Mouse (Mus musculus) CH12.LX (cell line): ENCODE data around the gene Taf1c. TPM values are rescaled to one million over a fixed set of nuclear protein-coding genes. Genes with fewer than 3 reads are reported as not detected.

ENCODE experiments used
- DNase-seq: peaks from one replicate; pipeline ENCODE4 v3.0.0-alpha.2; 2013; ENCODE audit errors: extremely low read depth
- H3K27ac ChIP-seq: 2 replicates; pipeline ENCODE4 v1.5.1; 2012; ENCODE audit warnings: low read depth, mild to moderate bottlenecking, control low read depth, moderate library complexity; ENCODE audit not compliant: insufficient read depth
- H3K27me3 ChIP-seq: replicated peaks from 2 replicates; pipeline ENCODE3; 2012; ENCODE audit warnings: inconsistent platforms
- H3K36me3 ChIP-seq, 2 experiments: replicated peaks in 1 of 2; 2 replicates each; pipeline versions ENCODE3 to v1.6.1; 2012; ENCODE audit warnings: inconsistent platforms in 1 of 2, low read length in 1 of 2, mild to moderate bottlenecking in 1 of 2, mixed read lengths in 1 of 2, moderate library complexity in 1 of 2; ENCODE audit not compliant: control insufficient read depth in 1 of 2, insufficient read depth in 1 of 2
- H3K4me1 ChIP-seq, 2 experiments: 2 replicates each; pipeline ENCODE4 v1.6.1; 2012; ENCODE audit warnings: inconsistent platforms in 1 of 2, moderate library complexity in 1 of 2; ENCODE audit not compliant: insufficient read depth in 2 of 2, control insufficient read depth in 1 of 2
- H3K4me2 ChIP-seq: 2 replicates; pipeline ENCODE4 v1.6.1; 2012; ENCODE audit warnings: low read depth, mild to moderate bottlenecking, control low read depth; ENCODE audit not compliant: poor library complexity, insufficient read depth, severe bottlenecking
- H3K4me3 ChIP-seq, 3 experiments: fragments of 150-350 bp in 1 of 3; sonication (generic) in 1 of 3; replicated peaks in 1 of 3; 2 replicates each; pipeline versions ENCODE3 to v1.5.1; 2011 to 2012; ENCODE audit warnings: low read depth in 2 of 3, low read length in 2 of 3, mild to moderate bottlenecking in 2 of 3, moderate library complexity in 2 of 3, control low read depth in 1 of 3, improper control_type of control experiment in 1 of 3, inconsistent platforms in 1 of 3, mixed read lengths in 1 of 3; ENCODE audit not compliant: poor library complexity in 1 of 3
- H3K79me2 ChIP-seq: replicated peaks from 2 replicates; pipeline ENCODE4 v1.6.1; 2012; ENCODE audit warnings: mild to moderate bottlenecking, moderate library complexity; ENCODE audit not compliant: control insufficient read depth, poor library complexity, insufficient read depth, severe bottlenecking; ENCODE audit errors: extremely low read depth
- H3K9ac ChIP-seq: 2 replicates; pipeline ENCODE4 v1.6.1; 2012; ENCODE audit warnings: low read depth, mild to moderate bottlenecking, control low read depth, moderate library complexity; ENCODE audit not compliant: insufficient read depth
- H3K9me3 ChIP-seq: replicated peaks from 2 replicates; pipeline ENCODE3; 2012; ENCODE audit warnings: low read length, inconsistent platforms, mixed read lengths
- CTCF ChIP-seq, 2 experiments: IDR thresholded peaks in 1 of 2; conservative IDR thresholded peaks in 1 of 2; 2 replicates each; pipeline ENCODE4 v1.5.1; 2011 to 2012; ENCODE audit warnings: low read depth in 2 of 2, low read length in 2 of 2, improper control_type of control experiment in 1 of 2, inconsistent platforms in 1 of 2, mild to moderate bottlenecking in 1 of 2, moderate library complexity in 1 of 2
- ELF1 ChIP-seq: IDR thresholded peaks from 2 replicates; pipeline ENCODE4 v1.6.1; 2014; ENCODE audit warnings: low read depth, mild to moderate bottlenecking, inconsistent platforms, low read length, improper control_type of control experiment
- ETS1 ChIP-seq: conservative IDR thresholded peaks from 2 replicates; pipeline ENCODE4 v1.6.1; 2012; ENCODE audit warnings: low read depth, mild to moderate bottlenecking, inconsistent platforms, low read length, improper control_type of control experiment, moderate library complexity
- HCFC1 ChIP-seq: IDR thresholded peaks from 2 replicates; pipeline ENCODE4 v1.6.1; 2012; ENCODE audit warnings: low read depth, mild to moderate bottlenecking, inconsistent platforms, low read length, improper control_type of control experiment
- JUN ChIP-seq: IDR thresholded peaks from 2 replicates; pipeline ENCODE4 v1.6.1; 2011; ENCODE audit warnings: low read depth, mild to moderate bottlenecking, low read length, improper control_type of control experiment, moderate library complexity; ENCODE audit not compliant: insufficient read depth
- JUND ChIP-seq: conservative IDR thresholded peaks from 2 replicates; pipeline ENCODE4 v1.6.1; 2011; ENCODE audit warnings: low read depth, low read length, improper control_type of control experiment
- MAZ ChIP-seq: IDR thresholded peaks from 2 replicates; pipeline ENCODE4 v1.6.1; 2012; ENCODE audit warnings: low read depth, mild to moderate bottlenecking, inconsistent platforms, low read length, improper control_type of control experiment, moderate library complexity
- MYC ChIP-seq: IDR thresholded peaks from 2 replicates; pipeline ENCODE4 v1.6.1; 2011; ENCODE audit warnings: low read depth, mild to moderate bottlenecking, improper control_type of control experiment, low read length
- NRF1 ChIP-seq: IDR thresholded peaks from 2 replicates; pipeline ENCODE4 v1.6.1; 2014; ENCODE audit warnings: low read depth, mild to moderate bottlenecking, inconsistent platforms, low read length, improper control_type of control experiment, moderate library complexity
- POLR2AphosphoS2 ChIP-seq: IDR thresholded peaks from 2 replicates; pipeline ENCODE4 v1.6.1; 2011; ENCODE audit warnings: low read depth, low read length, improper control_type of control experiment
- RCOR1 ChIP-seq: conservative IDR thresholded peaks from 2 replicates; pipeline ENCODE4 v1.6.1; 2012; ENCODE audit warnings: low read depth, mild to moderate bottlenecking, inconsistent platforms, low read length, improper control_type of control experiment
- SIN3A ChIP-seq: IDR thresholded peaks from 2 replicates; pipeline ENCODE4 v1.6.1; 2012; ENCODE audit warnings: low read length, improper control_type of control experiment, inconsistent platforms
- TCF12 ChIP-seq: IDR thresholded peaks from 2 replicates; pipeline ENCODE4 v1.6.1; 2014; ENCODE audit warnings: low read depth, mild to moderate bottlenecking, inconsistent platforms, low read length, improper control_type of control experiment
- UBTF ChIP-seq: IDR thresholded peaks from 2 replicates; pipeline ENCODE4 v1.6.1; 2012; ENCODE audit warnings: low read depth, mild to moderate bottlenecking, inconsistent platforms, low read length, improper control_type of control experiment, moderate library complexity
- USF2 ChIP-seq: conservative IDR thresholded peaks from 2 replicates; pipeline ENCODE4 v1.6.1; 2011; ENCODE audit warnings: low read depth, low read length, improper control_type of control experiment
- ZC3H11A ChIP-seq: IDR thresholded peaks from 2 replicates; pipeline ENCODE4 v1.6.1; 2012; ENCODE audit warnings: low read depth, mild to moderate bottlenecking, inconsistent platforms, low read length, improper control_type of control experiment
- ZKSCAN1 ChIP-seq: IDR thresholded peaks from 2 replicates; pipeline ENCODE4 v1.6.1; 2012; ENCODE audit warnings: low read depth, inconsistent platforms, low read length, improper control_type of control experiment, borderline replicate concordance
- ZNF384 ChIP-seq: IDR thresholded peaks from 2 replicates; pipeline ENCODE4 v1.6.1; 2012; ENCODE audit warnings: low read depth, low read length, improper control_type of control experiment, inconsistent platforms
- dilution Hi-C: fragments of 300-500 bp; cut with MboI; formaldehyde crosslinking; loops from 2 replicates; pipeline ENCODE4 v1.14.3; 2020; ENCODE audit warnings: low sequenced_read_pairs; ENCODE audit not compliant: extremely low pct_unique_long_range_greater_than_20kb, extremely low pct_ligation_motif_present
- in situ Hi-C: fragments of 300-500 bp; cut with MboI; formaldehyde crosslinking; loops from 3 replicates; pipeline ENCODE4 v1.14.3; 2019; ENCODE audit warnings: low sequenced_read_pairs, low pct_ligation_motif_present, low pct_unique_long_range_greater_than_20kb, mixed read lengths
- polyA plus RNA-seq: library from polyadenylated mRNA; unstranded; fragments of >175 nt; gene quantifications from 2 replicates; pipeline ENCODE4 v1.2.1, GENCODE M21; 2012; ENCODE audit warnings: low read depth; ENCODE audit not compliant: insufficient read length
- total RNA-seq, 2 experiments: library from RNA; depleted of rRNA; stranded (reverse); fragments of 300-350 nt in 1 of 2; fragments of >200 nt in 1 of 2; gene quantifications; 2 replicates each; pipeline ENCODE4 v1.2.3; 2012 to 2014

Gene Taf1c
- total and polyA plus RNA-seq, 3 experiments: 11.0 to 14.9 (median 12.1) TPM

DNA sequence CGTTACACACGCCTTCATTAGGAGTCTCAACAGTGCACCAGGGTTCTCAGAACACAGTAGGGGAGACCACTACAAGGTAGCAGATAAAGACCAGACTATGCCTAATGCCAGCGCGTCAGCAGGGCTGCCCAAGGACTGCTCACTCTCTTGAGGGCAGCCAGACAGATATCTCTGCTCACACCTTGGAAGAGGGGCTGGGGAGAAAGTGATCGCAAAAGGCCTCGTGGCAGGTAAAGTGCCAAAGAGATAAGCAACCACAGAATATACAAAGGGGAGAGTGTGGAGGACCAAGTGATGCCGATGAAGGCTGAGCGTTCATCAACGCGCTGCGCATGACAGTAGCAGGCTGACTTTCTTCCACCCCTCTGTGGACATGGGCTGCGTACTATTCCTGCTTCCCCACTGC is 621 bp downstream of the Taf1c start:
- TF ChIP-seq CTCF (conservative IDR thresholded peaks at IDR 0.05 in 1 of 2, IDR thresholded peaks at IDR 0.05 in 1 of 2; ENCODE audit: low read depth in 2 of 2, low read length in 2 of 2): no peak
- TF ChIP-seq NRF1: peak; percentile 24; the same call in 1 of the 2 replicates
- peaks cover 10% of the 10 kb centered on the region; the same call in 1 of the 2 replicates for H3K79me2 ChIP-seq
- dilution Hi-C loops (no loop called here), in situ Hi-C loops (loop anchor here (5.0 kb wide), 1 partner anchor 47 kb away; the partner anchor contains the start of gene Mbtps1)
- H3K9ac ChIP-seq: peak overlapping the region; percentile 88
- H3K4me2 ChIP-seq: peak overlapping the region; percentile 81
- peak overlapping the region; percentile 80 to 93 (median 87) for H3K4me3 ChIP-seq
- no peak for DNase-seq
- peaks cover 7 to 21% of the 10 kb centered on the region in 2 experiments for H3K4me1 ChIP-seq
- peaks cover 10% of the 10 kb centered on the region for H3K9me3 ChIP-seq
- peaks cover 34 to 41% of the 10 kb centered on the region in 2 experiments for H3K36me3 ChIP-seq
- no peak overlapping the region for H3K27ac ChIP-seq
- H3K27me3 ChIP-seq: peaks cover 4% of the 10 kb centered on the region

DNA sequence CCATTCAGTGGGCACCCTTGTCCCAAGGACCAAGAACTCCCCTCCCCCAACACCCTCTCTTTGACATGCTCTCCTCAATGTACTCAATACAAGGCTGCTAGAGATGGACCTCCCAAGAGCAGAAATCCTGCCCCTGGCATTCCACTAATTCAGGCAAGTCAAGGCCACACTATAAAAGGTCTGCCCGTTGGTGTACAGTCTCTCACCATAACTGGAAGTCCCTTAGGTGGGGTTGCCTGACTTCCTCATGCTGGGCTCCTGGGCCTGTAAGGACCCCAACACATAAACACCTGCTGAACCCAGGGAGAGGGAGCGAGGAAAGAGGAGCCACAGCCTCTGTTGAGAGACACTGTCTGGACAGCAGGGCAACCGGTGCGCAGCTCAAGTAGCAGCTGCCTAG is 1.3 kb downstream of the Taf1c start:
- Histone ChIP-seq H3K4me3 (peak overlapping the region in 2 of 3 experiments; percentile 80 to 87), H3K27ac (no peak overlapping the region), H3K4me1 (peaks cover 7 to 21% of the 10 kb centered on the region in 2 experiments), H3K27me3 (peaks cover 4% of the 10 kb centered on the region), H3K9ac (no peak overlapping the region; the same call in 1 of the 2 replicates), H3K4me2 (peak overlapping the region; percentile 81; the same call in 1 of the 2 replicates)
- dilution Hi-C loops: no loop called here
- no peak for DNase-seq
- no peak for TF ChIP-seq JUN
- TF ChIP-seq, all 38 proteins: peak for 0
- in situ Hi-C loops: loop anchor here (5.0 kb wide), 1 partner anchor 46 kb away; the partner anchor contains the start of gene Mbtps1
- peaks cover 40 to 47% of the 10 kb centered on the region in 2 experiments for H3K36me3 ChIP-seq
- peaks cover 6% of the 10 kb centered on the region for H3K9me3 ChIP-seq
- peaks cover 10% of the 10 kb centered on the region; the same call in 1 of the 2 replicates for H3K79me2 ChIP-seq

DNA sequence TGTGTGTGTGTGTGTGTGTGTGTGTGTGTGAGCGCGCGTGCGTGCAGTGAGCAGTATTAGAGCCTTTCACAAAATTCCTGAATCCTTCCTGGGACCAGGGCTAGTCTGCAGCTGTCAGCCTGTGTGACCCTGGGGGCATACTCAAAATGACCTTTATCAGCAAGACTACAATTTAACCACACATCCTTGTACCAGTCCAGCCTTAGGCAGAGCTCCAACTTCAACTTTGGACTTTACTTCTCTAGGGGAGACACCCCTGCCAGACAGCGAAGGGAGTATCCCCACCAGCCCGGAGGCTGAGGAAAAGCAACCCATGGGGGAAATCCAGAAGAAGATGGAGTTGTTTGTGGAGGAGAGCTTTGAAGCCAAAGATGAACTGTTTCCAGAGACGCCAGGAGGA is 13.6 kb downstream of the Taf1c start:
- in situ Hi-C loops (no loop called here), dilution Hi-C loops (no loop called here)
- H3K4me1 ChIP-seq: peaks cover 8 to 20% of the 10 kb centered on the region in 2 experiments
- no peak for TF ChIP-seq ZC3H11A
- TF ChIP-seq USF2: no peak
- no peak for TF ChIP-seq UBTF
- no peak for TF ChIP-seq NRF1
- no peak for TF ChIP-seq RCOR1
- no peak for TF ChIP-seq ZKSCAN1
- no peak for TF ChIP-seq ETS1
- no peak for TF ChIP-seq POLR2AphosphoS2
- TF ChIP-seq HCFC1: no peak
- TF ChIP-seq TCF12: no peak
- no peak for TF ChIP-seq MAZ
- no peak for TF ChIP-seq MYC
- TF ChIP-seq CTCF (conservative IDR thresholded peaks at IDR 0.05 in 1 of 2, IDR thresholded peaks at IDR 0.05 in 1 of 2; ENCODE audit: low read depth in 2 of 2, low read length in 2 of 2): no peak
- no peak for TF ChIP-seq ELF1
- no peak for TF ChIP-seq JUND
- TF ChIP-seq SIN3A: no peak
- no peak for TF ChIP-seq ZNF384
- H3K36me3 ChIP-seq: peaks cover under 1 to 12% of the 10 kb centered on the region in 2 experiments
- DNase-seq: no peak
- H3K9ac ChIP-seq: no peak overlapping the region
- no peaks in the 10 kb centered on the region for H3K9me3 ChIP-seq
- no peak overlapping the region for H3K4me3 ChIP-seq
- H3K79me2 ChIP-seq: no peaks in the 10 kb centered on the region
- no peaks in the 10 kb centered on the region for H3K27me3 ChIP-seq
- no peak overlapping the region for H3K27ac ChIP-seq
- no peak overlapping the region for H3K4me2 ChIP-seq
